Mouse (Mus musculus) CH12.LX (cell line): Measurements from ENCODE around the gene Scgb1a1. TPM values are rescaled to one million over a fixed set of nuclear protein-coding genes. Genes with fewer than 3 reads are reported as not detected.

Experiments
- DNase-seq: peaks from one replicate; pipeline ENCODE4 v3.0.0-alpha.2; 2013; ENCODE audit errors: extremely low read depth
- H3K27ac ChIP-seq: 2 replicates; pipeline ENCODE4 v1.5.1; 2012; ENCODE audit warnings: low read depth, mild to moderate bottlenecking, control low read depth, moderate library complexity; ENCODE audit not compliant: insufficient read depth
- H3K27me3 ChIP-seq: replicated peaks from 2 replicates; pipeline ENCODE3; 2012; ENCODE audit warnings: inconsistent platforms
- H3K36me3 ChIP-seq, 2 experiments: replicated peaks in 1 of 2; 2 replicates each; pipeline versions ENCODE3 to v1.6.1; 2012; ENCODE audit warnings: inconsistent platforms in 1 of 2, low read length in 1 of 2, mild to moderate bottlenecking in 1 of 2, mixed read lengths in 1 of 2, moderate library complexity in 1 of 2; ENCODE audit not compliant: control insufficient read depth in 1 of 2, insufficient read depth in 1 of 2
- H3K4me1 ChIP-seq, 2 experiments: 2 replicates each; pipeline ENCODE4 v1.6.1; 2012; ENCODE audit warnings: inconsistent platforms in 1 of 2, moderate library complexity in 1 of 2; ENCODE audit not compliant: insufficient read depth in 2 of 2, control insufficient read depth in 1 of 2
- H3K4me2 ChIP-seq: 2 replicates; pipeline ENCODE4 v1.6.1; 2012; ENCODE audit warnings: low read depth, mild to moderate bottlenecking, control low read depth; ENCODE audit not compliant: poor library complexity, insufficient read depth, severe bottlenecking
- H3K4me3 ChIP-seq, 3 experiments: fragments of 150-350 bp in 1 of 3; sonication (generic) in 1 of 3; replicated peaks in 1 of 3; 2 replicates each; pipeline versions ENCODE3 to v1.5.1; 2011 to 2012; ENCODE audit warnings: low read depth in 2 of 3, low read length in 2 of 3, mild to moderate bottlenecking in 2 of 3, moderate library complexity in 2 of 3, control low read depth in 1 of 3, improper control_type of control experiment in 1 of 3, inconsistent platforms in 1 of 3, mixed read lengths in 1 of 3; ENCODE audit not compliant: poor library complexity in 1 of 3
- H3K79me2 ChIP-seq: replicated peaks from 2 replicates; pipeline ENCODE4 v1.6.1; 2012; ENCODE audit warnings: mild to moderate bottlenecking, moderate library complexity; ENCODE audit not compliant: control insufficient read depth, poor library complexity, insufficient read depth, severe bottlenecking; ENCODE audit errors: extremely low read depth
- H3K9ac ChIP-seq: 2 replicates; pipeline ENCODE4 v1.6.1; 2012; ENCODE audit warnings: low read depth, mild to moderate bottlenecking, control low read depth, moderate library complexity; ENCODE audit not compliant: insufficient read depth
- H3K9me3 ChIP-seq: replicated peaks from 2 replicates; pipeline ENCODE3; 2012; ENCODE audit warnings: low read length, inconsistent platforms, mixed read lengths
- CHD1 ChIP-seq: IDR thresholded peaks from 2 replicates; pipeline ENCODE4 v1.6.1; 2012; ENCODE audit warnings: low read depth, low read length, improper control_type of control experiment, inconsistent platforms
- ELF1 ChIP-seq: IDR thresholded peaks from 2 replicates; pipeline ENCODE4 v1.6.1; 2014; ENCODE audit warnings: low read depth, mild to moderate bottlenecking, inconsistent platforms, low read length, improper control_type of control experiment
- EP300 ChIP-seq: IDR thresholded peaks from 2 replicates; pipeline ENCODE4 v1.6.1; 2011; ENCODE audit warnings: low read length, improper control_type of control experiment
- ETS1 ChIP-seq: conservative IDR thresholded peaks from 2 replicates; pipeline ENCODE4 v1.6.1; 2012; ENCODE audit warnings: low read depth, mild to moderate bottlenecking, inconsistent platforms, low read length, improper control_type of control experiment, moderate library complexity
- GABPA ChIP-seq: IDR thresholded peaks from 2 replicates; pipeline ENCODE4 v1.6.1; 2012; ENCODE audit warnings: low read depth, low read length, improper control_type of control experiment, inconsistent platforms; ENCODE audit not compliant: insufficient replicate concordance
- IRF4 ChIP-seq: IDR thresholded peaks from 2 replicates; pipeline ENCODE4 v1.6.1; 2014; ENCODE audit warnings: low read depth, mild to moderate bottlenecking, inconsistent platforms, low read length, improper control_type of control experiment
- JUN ChIP-seq: IDR thresholded peaks from 2 replicates; pipeline ENCODE4 v1.6.1; 2011; ENCODE audit warnings: low read depth, mild to moderate bottlenecking, low read length, improper control_type of control experiment, moderate library complexity; ENCODE audit not compliant: insufficient read depth
- KAT2A ChIP-seq: IDR thresholded peaks from 2 replicates; pipeline ENCODE4 v1.6.1; 2012; ENCODE audit warnings: low read length, improper control_type of control experiment, inconsistent platforms; ENCODE audit not compliant: insufficient replicate concordance
- MAX ChIP-seq: IDR thresholded peaks from 2 replicates; pipeline ENCODE4 v1.6.1; 2011; ENCODE audit warnings: low read length, improper control_type of control experiment
- MEF2A ChIP-seq: IDR thresholded peaks from 2 replicates; pipeline ENCODE4 v1.6.1; 2014; ENCODE audit warnings: low read depth, mild to moderate bottlenecking, inconsistent platforms, low read length, improper control_type of control experiment, borderline replicate concordance
- MXI1 ChIP-seq: IDR thresholded peaks from 2 replicates; pipeline ENCODE4 v1.6.1; 2011; ENCODE audit warnings: mild to moderate bottlenecking, low read depth, low read length, improper control_type of control experiment
- NELFE ChIP-seq: IDR thresholded peaks from 2 replicates; pipeline ENCODE4 v1.6.1; 2011; ENCODE audit warnings: low read depth, low read length, improper control_type of control experiment
- NRF1 ChIP-seq: IDR thresholded peaks from 2 replicates; pipeline ENCODE4 v1.6.1; 2014; ENCODE audit warnings: low read depth, mild to moderate bottlenecking, inconsistent platforms, low read length, improper control_type of control experiment, moderate library complexity
- PAX5 ChIP-seq: IDR thresholded peaks from 2 replicates; pipeline ENCODE4 v1.6.1; 2012; ENCODE audit warnings: low read length, inconsistent platforms, mixed read lengths
- POLR2AphosphoS2 ChIP-seq: IDR thresholded peaks from 2 replicates; pipeline ENCODE4 v1.6.1; 2011; ENCODE audit warnings: low read depth, low read length, improper control_type of control experiment
- RAD21 ChIP-seq: IDR thresholded peaks from 2 replicates; pipeline ENCODE4 v1.6.1; 2011; ENCODE audit warnings: low read depth, mild to moderate bottlenecking, low read length, improper control_type of control experiment, moderate library complexity
- SIN3A ChIP-seq: IDR thresholded peaks from 2 replicates; pipeline ENCODE4 v1.6.1; 2012; ENCODE audit warnings: low read length, improper control_type of control experiment, inconsistent platforms
- TCF12 ChIP-seq: IDR thresholded peaks from 2 replicates; pipeline ENCODE4 v1.6.1; 2014; ENCODE audit warnings: low read depth, mild to moderate bottlenecking, inconsistent platforms, low read length, improper control_type of control experiment
- UBTF ChIP-seq: IDR thresholded peaks from 2 replicates; pipeline ENCODE4 v1.6.1; 2012; ENCODE audit warnings: low read depth, mild to moderate bottlenecking, inconsistent platforms, low read length, improper control_type of control experiment, moderate library complexity
- ZC3H11A ChIP-seq: IDR thresholded peaks from 2 replicates; pipeline ENCODE4 v1.6.1; 2012; ENCODE audit warnings: low read depth, mild to moderate bottlenecking, inconsistent platforms, low read length, improper control_type of control experiment
- ZKSCAN1 ChIP-seq: IDR thresholded peaks from 2 replicates; pipeline ENCODE4 v1.6.1; 2012; ENCODE audit warnings: low read depth, inconsistent platforms, low read length, improper control_type of control experiment, borderline replicate concordance
- ZNF384 ChIP-seq: IDR thresholded peaks from 2 replicates; pipeline ENCODE4 v1.6.1; 2012; ENCODE audit warnings: low read depth, low read length, improper control_type of control experiment, inconsistent platforms
- dilution Hi-C: fragments of 300-500 bp; cut with MboI; formaldehyde crosslinking; loops from 2 replicates; pipeline ENCODE4 v1.14.3; 2020; ENCODE audit warnings: low sequenced_read_pairs; ENCODE audit not compliant: extremely low pct_unique_long_range_greater_than_20kb, extremely low pct_ligation_motif_present
- in situ Hi-C: fragments of 300-500 bp; cut with MboI; formaldehyde crosslinking; loops from 3 replicates; pipeline ENCODE4 v1.14.3; 2019; ENCODE audit warnings: low sequenced_read_pairs, low pct_ligation_motif_present, low pct_unique_long_range_greater_than_20kb, mixed read lengths
- polyA plus RNA-seq: library from polyadenylated mRNA; unstranded; fragments of >175 nt; gene quantifications from 2 replicates; pipeline ENCODE4 v1.2.1, GENCODE M21; 2012; ENCODE audit warnings: low read depth; ENCODE audit not compliant: insufficient read length
- total RNA-seq, 2 experiments: library from RNA; depleted of rRNA; stranded (reverse); fragments of 300-350 nt in 1 of 2; fragments of >200 nt in 1 of 2; gene quantifications; 2 replicates each; pipeline ENCODE4 v1.2.3; 2012 to 2014

The Scgb1a1 gene
- total and polyA plus RNA-seq, 3 experiments = not detected

DNA sequence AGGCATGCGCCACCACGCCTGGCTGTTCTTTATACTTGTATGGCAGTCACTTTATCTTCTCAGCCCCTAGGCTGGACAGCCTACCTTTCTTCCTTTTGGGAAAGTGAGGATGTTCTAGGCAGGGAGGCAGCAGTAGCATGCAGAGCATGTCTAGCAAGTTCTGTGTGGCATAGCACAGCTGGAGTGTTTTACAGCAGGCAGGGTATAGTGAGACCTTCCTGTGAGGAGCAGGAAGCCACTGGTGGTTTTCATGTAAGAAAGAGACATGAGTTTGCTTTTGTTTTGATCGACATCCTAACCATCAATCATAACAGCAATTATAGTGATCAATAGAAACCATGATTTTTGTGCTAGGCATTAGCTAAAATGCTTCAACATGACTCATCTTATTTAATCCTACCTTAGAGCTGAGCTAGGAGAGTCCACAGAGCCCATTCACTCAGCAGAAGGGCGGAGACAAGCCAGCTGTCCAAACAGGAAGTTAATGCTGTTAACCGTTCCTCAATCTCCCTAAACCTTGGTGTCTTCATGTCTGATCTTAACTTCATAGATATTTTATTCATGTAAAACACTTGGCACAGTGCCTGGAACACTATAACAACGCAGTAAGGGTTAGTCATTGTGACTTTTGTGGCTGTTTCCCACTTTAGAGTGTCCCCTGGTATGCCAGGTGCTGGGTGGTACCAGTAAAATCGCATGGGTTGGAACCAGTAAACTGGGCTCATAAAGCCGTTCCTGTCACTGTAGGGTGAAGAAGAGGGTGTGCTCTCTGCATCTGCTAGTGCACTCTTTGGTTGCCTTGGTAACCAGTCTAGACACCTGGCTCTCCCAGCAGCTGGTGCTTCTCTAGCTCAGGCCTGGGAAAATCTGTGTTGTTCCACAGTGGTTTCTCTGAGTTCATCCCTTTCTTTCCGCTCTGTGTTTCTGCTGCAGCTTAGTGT lies 21.9 kb downstream of the Scgb1a1 start:
- Histone ChIP-seq H3K4me2 (no peak overlapping the region; the same call in 1 of the 2 replicates), H3K9me3 (no peaks in the 10 kb centered on the region), H3K4me3 (no peak overlapping the region), H3K27me3 (no peaks in the 10 kb centered on the region), H3K27ac (peak overlapping the region; percentile 59), H3K79me2 (no peaks in the 10 kb centered on the region)
- in situ Hi-C loops = no loop called here
- dilution Hi-C loops = no loop called here
- DNase-seq = peak; percentile 85
- TF ChIP-seq IRF4 (peak; percentile 50; the same call in 1 of the 2 replicates), ETS1 (peak; percentile 89), TCF12 (peak; percentile 94), POLR2AphosphoS2 (no peak), ELF1 (0 out of 2 replicates have a peak, but pooled peaks have one; percentile 43), MXI1 (peak; percentile 79), MAX (no peak), JUN (no peak), NELFE (no peak), EP300 (peak; percentile 71), PAX5 (no peak), SIN3A (peak; percentile 66; the same call in 1 of the 2 replicates), UBTF (no peak), GABPA (no peak), RAD21 (no peak; the same call in 1 of the 2 replicates), NRF1 (no peak)
- TF ChIP-seq, all 38 proteins: peak for 7
- H3K4me1 ChIP-seq = peaks cover 37 to 67% of the 10 kb centered on the region in 2 experiments
- no peaks in the 10 kb centered on the region for H3K36me3 ChIP-seq
- no peak overlapping the region for H3K9ac ChIP-seq

GRCm38 (mm10) chr19:9063831-9064230 lies 23.9 kb downstream of the Scgb1a1 start:
- in situ Hi-C loops (no loop called here), dilution Hi-C loops (no loop called here)
- Histone ChIP-seq H3K4me2 (no peak overlapping the region), H3K36me3 (no peaks in the 10 kb centered on the region), H3K27me3 (no peaks in the 10 kb centered on the region), H3K9ac (no peak overlapping the region), H3K4me3 (no peak overlapping the region), H3K9me3 (no peaks in the 10 kb centered on the region), H3K4me1 (peaks cover 22 to 52% of the 10 kb centered on the region in 2 experiments), H3K79me2 (no peaks in the 10 kb centered on the region), H3K27ac (no peak overlapping the region)
- no peak for DNase-seq
- no peak for TF ChIP-seq ETS1
- TF ChIP-seq KAT2A = no peak
- TF ChIP-seq ZC3H11A = no peak
- no peak for TF ChIP-seq MEF2A
- TF ChIP-seq NELFE = no peak
- TF ChIP-seq CHD1 = no peak
- no peak for TF ChIP-seq ELF1
- no peak for TF ChIP-seq MXI1
- no peak for TF ChIP-seq ZNF384
- TF ChIP-seq ZKSCAN1 = no peak
